Mouse (Mus musculus) lung, embryonic 14.5 days (tissue): ENCODE measurements at regions not wholly inside any gene's neighbourhood (a gene's known extent, or its start where the extent isn't known, plus 50 kb on each side); places are given as distances from the start of the nearest gene placed in this dataset.

ENCODE experiments used
- ATAC-seq: fragments of 200-750 bp; cut with Nextera tagmentation; 2 replicates; pipeline ENCODE4 v1.8.0; 2017; ENCODE audit warnings: mild to moderate bottlenecking, moderate TSS enrichment, moderate library complexity; ENCODE audit not compliant: insufficient read depth
- DNase-seq: peaks from one replicate; pipeline ENCODE4 v3.0.0-alpha.2; 2015
- H3K27ac ChIP-seq: fragments of 300-500 bp; sonication (generic); 2 replicates; pipeline ENCODE4 v1.5.1; 2014; ENCODE audit warnings: low read depth, mild to moderate bottlenecking, moderate library complexity
- H3K27me3 ChIP-seq: fragments of 300-500 bp; sonication (generic); 2 replicates; pipeline ENCODE4 v1.6.1; 2014; ENCODE audit warnings: low read length, control low read depth; ENCODE audit not compliant: insufficient read depth
- H3K36me3 ChIP-seq: fragments of 300-500 bp; sonication (generic); 2 replicates; pipeline ENCODE4 v1.6.1; 2014; ENCODE audit warnings: control low read depth; ENCODE audit not compliant: insufficient read depth
- H3K4me1 ChIP-seq: fragments of 300-500 bp; sonication (generic); 2 replicates; pipeline ENCODE4 v1.6.1; 2014; ENCODE audit warnings: antibody characterized with exemption, control low read depth; ENCODE audit not compliant: insufficient read depth
- H3K4me2 ChIP-seq: fragments of 300-500 bp; sonication (generic); 2 replicates; pipeline ENCODE4 v1.6.1; 2014; ENCODE audit warnings: mild to moderate bottlenecking
- H3K4me3 ChIP-seq: fragments of 300-500 bp; sonication (generic); 2 replicates; pipeline ENCODE4 v1.5.1; 2014; ENCODE audit warnings: low read depth, low read length
- H3K9ac ChIP-seq: fragments of 300-500 bp; sonication (generic); 2 replicates; pipeline ENCODE4 v1.6.1; 2014
- H3K9me3 ChIP-seq: fragments of 300-500 bp; sonication (generic); 2 replicates; pipeline ENCODE4 v1.6.1; 2016; ENCODE audit warnings: low read depth, low read length, control low read depth
- CTCF ChIP-seq: IDR thresholded peaks from 2 replicates; pipeline ENCODE4 v1.5.1; 2016; ENCODE audit warnings: antibody characterized with exemption, low read depth
- WGBS: fragments of 180-500 bp; shearing (Covaris S2); extraction: QIAGEN DNeasy Blood & Tissue Kit; methylation state at CpG from one replicate; pipeline ENCODE4 v1.1.7; 2014; 5-methylcytosine and 5-hydroxymethylcytosine counted together

DNA sequence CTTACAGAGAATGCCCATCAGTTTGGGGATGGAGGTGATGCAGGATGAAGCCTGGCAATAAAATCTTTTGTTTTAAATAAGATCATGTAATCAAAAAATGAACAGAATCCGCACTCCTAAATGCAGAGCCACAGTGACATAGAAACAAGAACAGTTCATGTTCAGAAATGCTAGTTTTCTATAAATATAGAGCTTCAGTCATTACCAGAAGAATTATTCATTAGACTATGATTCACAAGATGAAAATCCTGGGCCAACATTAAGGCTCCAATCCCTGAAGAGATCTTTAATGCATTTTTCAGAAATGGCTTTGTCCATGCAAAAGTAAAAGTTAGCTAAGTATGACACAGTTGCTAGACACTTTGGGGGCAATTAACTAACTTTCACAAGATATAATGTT lies 209.6 kb upstream of the Fshr start:
- H3K9ac ChIP-seq: no peak overlapping the region
- H3K4me2 ChIP-seq: no peak overlapping the region
- H3K4me1 ChIP-seq: no peaks in the 10 kb centered on the region
- DNase-seq (no peak), ATAC-seq (no peak)
- H3K9me3 ChIP-seq: no peaks in the 10 kb centered on the region
- H3K4me3 ChIP-seq: no peak overlapping the region
- no peak for TF ChIP-seq CTCF
- H3K27me3 ChIP-seq: no peaks in the 10 kb centered on the region
- 85% methylated on average over 1 of the region's 1 CpGs for WGBS
- no peak overlapping the region for H3K27ac ChIP-seq
- no peaks in the 10 kb centered on the region for H3K36me3 ChIP-seq

GRCm38 (mm10) chr17:89405589-89405988 lies 205.1 kb upstream of the Fshr start:
- Histone ChIP-seq H3K27me3 (no peaks in the 10 kb centered on the region), H3K9ac (no peak overlapping the region), H3K4me2 (no peak overlapping the region), H3K4me1 (no peaks in the 10 kb centered on the region), H3K36me3 (no peaks in the 10 kb centered on the region), H3K9me3 (no peaks in the 10 kb centered on the region), H3K4me3 (no peak overlapping the region), H3K27ac (no peak overlapping the region)
- no peak for TF ChIP-seq CTCF
- 74% methylated on average over 2 of the region's 2 CpGs for WGBS
- ATAC-seq (no peak), DNase-seq (no peak)

GRCm38 (mm10) chr17:89357241-89357640 lies 156.8 kb upstream of the Fshr start:
- ATAC-seq: no peak
- Histone ChIP-seq H3K36me3 (no peaks in the 10 kb centered on the region), H3K4me2 (no peak overlapping the region)

DNA sequence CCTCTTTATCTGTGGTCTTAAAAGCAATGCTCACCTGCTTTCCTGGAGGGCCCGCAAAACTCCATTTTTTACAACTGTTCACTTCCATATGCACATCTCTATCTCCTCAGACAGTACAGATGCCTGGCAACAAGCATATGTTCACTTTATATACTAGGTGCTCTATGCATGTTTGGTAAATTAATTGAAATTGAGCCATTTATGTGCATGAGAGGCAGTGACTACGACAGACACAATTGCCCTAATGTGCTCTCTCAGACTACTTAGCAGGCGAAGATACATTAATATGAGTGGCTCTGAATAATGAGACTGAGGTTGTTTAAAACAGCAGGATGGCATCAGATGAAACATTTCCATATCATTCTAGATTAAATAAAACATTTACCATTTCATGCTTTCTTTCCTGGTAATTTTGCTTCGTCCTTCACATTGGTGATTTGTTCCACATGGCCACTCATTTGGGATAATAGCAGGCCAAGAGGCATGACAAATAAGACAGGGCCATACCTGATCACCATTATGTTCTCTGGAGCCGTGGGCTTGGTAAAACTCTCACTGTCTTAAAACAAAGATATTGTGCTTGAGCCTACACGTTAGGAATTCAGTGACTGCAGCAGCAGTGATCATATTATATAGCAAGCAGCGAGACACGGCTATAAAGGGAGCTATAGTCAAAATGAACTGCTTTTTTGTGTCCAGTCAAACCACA lies 140.2 kb upstream of the Fshr start:
- no peak for TF ChIP-seq CTCF
- Histone ChIP-seq H3K27me3 (no peaks in the 10 kb centered on the region), H3K36me3 (no peaks in the 10 kb centered on the region), H3K4me2 (no peak overlapping the region), H3K9ac (no peak overlapping the region), H3K9me3 (no peaks in the 10 kb centered on the region), H3K27ac (no peak overlapping the region), H3K4me3 (no peak overlapping the region), H3K4me1 (no peaks in the 10 kb centered on the region)
- DNase-seq (no peak), ATAC-seq (no peak)
- 67% methylated on average over 8 of the region's 8 CpGs for WGBS

More at GRCm38 (mm10) chr17:89357241-89357640, 156.8 kb upstream of the Fshr start:
- TF ChIP-seq CTCF: no peak
- H3K4me3 ChIP-seq: no peak overlapping the region
- no peak for DNase-seq
- no peak overlapping the region for H3K9ac ChIP-seq
- no peaks in the 10 kb centered on the region for H3K27me3 ChIP-seq
- H3K4me1 ChIP-seq: no peaks in the 10 kb centered on the region
- no peak overlapping the region for H3K27ac ChIP-seq
- no peaks in the 10 kb centered on the region for H3K9me3 ChIP-seq

DNA sequence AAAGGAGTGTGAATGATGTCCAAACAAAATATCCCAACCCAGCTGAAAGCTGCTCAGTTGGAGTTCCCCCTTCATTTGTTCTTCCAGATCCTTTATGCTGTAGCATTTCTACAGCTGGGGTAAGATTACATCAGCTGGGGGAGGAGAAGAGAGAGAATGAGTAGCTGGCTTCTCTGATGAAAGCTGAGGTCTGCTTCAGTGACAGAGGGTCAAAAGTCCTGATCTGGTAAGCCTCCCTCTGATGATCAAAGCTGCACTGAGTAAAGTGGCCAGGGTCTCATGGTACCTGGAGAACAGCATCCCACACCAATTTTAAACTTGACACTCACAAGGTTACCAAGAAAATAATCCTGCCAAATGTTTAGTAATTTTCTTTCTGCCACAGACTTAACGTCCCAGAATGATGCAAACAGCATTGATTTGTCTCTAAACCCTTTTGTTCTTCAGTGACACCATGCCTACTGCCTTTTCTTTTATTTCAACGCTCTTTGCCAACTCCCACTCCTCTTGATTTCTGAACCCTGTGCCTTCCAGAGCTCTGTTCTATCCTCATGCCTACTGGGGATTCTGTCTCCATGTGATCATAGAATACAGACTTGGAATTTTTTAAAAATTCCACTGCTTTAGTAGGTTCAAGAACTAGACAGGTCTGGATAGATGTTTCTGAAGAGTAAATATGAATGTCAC lies 119.3 kb upstream of the Fshr start:
- WGBS: 63% methylated on average over 2 of the region's 2 CpGs
- no peak for TF ChIP-seq CTCF
- H3K27me3 ChIP-seq: no peaks in the 10 kb centered on the region
- H3K4me3 ChIP-seq: no peak overlapping the region
- H3K36me3 ChIP-seq: no peaks in the 10 kb centered on the region
- no peak overlapping the region for H3K4me2 ChIP-seq
- DNase-seq (no peak), ATAC-seq (no peak)
- H3K4me1 ChIP-seq: no peaks in the 10 kb centered on the region
- no peak overlapping the region for H3K9ac ChIP-seq
- no peak overlapping the region for H3K27ac ChIP-seq
- no peaks in the 10 kb centered on the region for H3K9me3 ChIP-seq

DNA sequence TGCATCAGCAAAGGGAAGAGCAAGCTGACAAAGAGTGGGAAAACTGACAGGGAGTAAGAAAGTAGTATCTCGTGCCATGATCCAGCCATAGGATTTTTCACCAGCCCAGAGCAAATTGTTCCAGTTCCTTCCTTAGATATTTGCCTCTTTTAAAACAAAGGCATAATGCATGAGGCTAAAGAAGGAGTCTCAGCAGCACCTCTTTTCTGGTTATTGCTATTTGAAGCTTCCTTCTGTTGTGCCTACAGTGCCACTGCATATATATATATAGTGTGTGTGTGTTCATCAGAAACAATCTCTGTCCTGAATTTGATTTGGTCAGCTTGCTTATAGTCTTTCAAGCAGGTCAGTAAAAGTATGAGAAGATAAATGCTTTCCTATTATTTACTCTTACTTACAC lies 117.9 kb upstream of the Fshr start:
- DNase-seq: no peak
- no peak overlapping the region for H3K4me2 ChIP-seq
- no peak overlapping the region for H3K9ac ChIP-seq
- no peak overlapping the region for H3K4me3 ChIP-seq
- H3K9me3 ChIP-seq: no peaks in the 10 kb centered on the region
- ATAC-seq: no peak
- H3K27me3 ChIP-seq: no peaks in the 10 kb centered on the region
- no peak for TF ChIP-seq CTCF
- H3K36me3 ChIP-seq: no peaks in the 10 kb centered on the region
- H3K4me1 ChIP-seq: no peaks in the 10 kb centered on the region
- 85% methylated on average over 1 of the region's 1 CpGs for WGBS
- H3K27ac ChIP-seq: no peak overlapping the region

GRCm38 (mm10) chr17:89311133-89311532 lies 110.7 kb upstream of the Fshr start:
- Histone ChIP-seq H3K27me3 (no peaks in the 10 kb centered on the region), H3K9ac (no peak overlapping the region), H3K4me3 (no peak overlapping the region), H3K27ac (no peak overlapping the region), H3K36me3 (no peaks in the 10 kb centered on the region), H3K4me2 (no peak overlapping the region), H3K9me3 (no peaks in the 10 kb centered on the region), H3K4me1 (no peaks in the 10 kb centered on the region)
- ATAC-seq (no peak), DNase-seq (no peak)
- 59% methylated on average over 12 of the region's 12 CpGs for WGBS
- TF ChIP-seq CTCF: no peak
